Mouse (Mus musculus): Measurements from ENCODE around the gene Cldn18. TPM values are rescaled to one million over a fixed set of nuclear protein-coding genes. Genes with fewer than 3 reads are reported as not detected.

Gene Cldn18
- polyA plus RNA-seq, 1 experiment from 2014 or later: not detected

- Histone ChIP-seq H3K36me3 (ENCODE audit: control insufficient read depth, insufficient read depth, low read length) (no peaks in the 10 kb centered on the region), H3K27me3 (replicated peaks; ENCODE audit: control insufficient read depth, insufficient read depth, low read length) (no peaks in the 10 kb centered on the region), H3K4me1 (ENCODE audit: control insufficient read depth, insufficient read depth, low read depth, low read length) (no peaks in the 10 kb centered on the region), H3K27ac (ENCODE audit: low read depth, low read length) (no peak overlapping the region), H3K4me3 (ENCODE audit: low read length) (no peak overlapping the region), H3K4me2 (ENCODE audit: low read length) (no peak overlapping the region), H3K9me3 (ENCODE audit: control insufficient read depth, low read length) (no peaks in the 10 kb centered on the region), H3K9ac (ENCODE audit: low read depth, low read length) (no peak overlapping the region)
- ATAC-seq: no peak
- WGBS: 73% methylated on average over 7 of the region's 7 CpGs
These were observed 22.1 kb downstream of the Cldn18 start for GRCm38 (mm10) chr9:99694961-99695360.

GRCm38 (mm10) chr9:99690386-99690785, 26.7 kb downstream of the Cldn18 start:
- H3K4me2 ChIP-seq (ENCODE audit: low read length): no peak overlapping the region
- no peak overlapping the region for H3K9ac ChIP-seq (ENCODE audit: low read depth, low read length)
- H3K9me3 ChIP-seq (ENCODE audit: control insufficient read depth, low read length): no peaks in the 10 kb centered on the region
- WGBS: 82% methylated on average over 7 of the region's 7 CpGs
- H3K36me3 ChIP-seq (ENCODE audit: control insufficient read depth, insufficient read depth, low read length): no peaks in the 10 kb centered on the region
- H3K27ac ChIP-seq (ENCODE audit: low read depth, low read length): no peak overlapping the region
- H3K4me3 ChIP-seq (ENCODE audit: low read length): no peak overlapping the region
- H3K4me1 ChIP-seq (ENCODE audit: control insufficient read depth, insufficient read depth, low read depth, low read length): no peaks in the 10 kb centered on the region; the same call in 1 of the 2 replicates
- no peak for ATAC-seq
- no peaks in the 10 kb centered on the region for H3K27me3 ChIP-seq (replicated peaks; ENCODE audit: control insufficient read depth, insufficient read depth, low read length)

DNA sequence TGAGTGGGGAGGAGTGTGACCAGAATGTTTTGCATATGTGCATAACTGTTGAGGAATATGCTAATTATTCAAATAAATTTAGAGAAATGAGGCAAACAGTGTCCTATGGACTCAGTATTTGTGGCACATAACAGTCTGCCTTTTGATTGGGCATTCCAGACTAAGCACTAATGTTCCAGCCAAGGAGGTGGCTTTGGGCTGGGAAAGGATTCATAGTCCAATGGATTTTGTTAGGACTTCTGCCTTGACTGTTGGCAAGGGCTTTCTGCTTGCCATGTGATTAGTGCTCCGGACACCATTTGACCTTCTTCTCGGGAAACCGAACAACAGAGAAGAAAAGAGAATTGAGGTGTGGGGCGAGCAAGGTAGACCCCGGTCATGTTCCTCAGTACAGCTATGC, 27.3 kb downstream of the Cldn18 start:
- ATAC-seq: no peak
- H3K4me3 ChIP-seq (ENCODE audit: low read length): no peak overlapping the region
- no peaks in the 10 kb centered on the region for H3K36me3 ChIP-seq (ENCODE audit: control insufficient read depth, insufficient read depth, low read length)
- no peak overlapping the region for H3K4me2 ChIP-seq (ENCODE audit: low read length)
- no peaks in the 10 kb centered on the region for H3K27me3 ChIP-seq (replicated peaks; ENCODE audit: control insufficient read depth, insufficient read depth, low read length)
- H3K9ac ChIP-seq (ENCODE audit: low read depth, low read length): no peak overlapping the region
- H3K9me3 ChIP-seq (ENCODE audit: control insufficient read depth, low read length): no peaks in the 10 kb centered on the region
- H3K4me1 ChIP-seq (ENCODE audit: control insufficient read depth, insufficient read depth, low read depth, low read length): peaks cover 2% of the 10 kb centered on the region; the same call in 1 of the 2 replicates
- H3K27ac ChIP-seq (ENCODE audit: low read depth, low read length): no peak overlapping the region
- 93% methylated on average over 5 of the region's 5 CpGs for WGBS

DNA sequence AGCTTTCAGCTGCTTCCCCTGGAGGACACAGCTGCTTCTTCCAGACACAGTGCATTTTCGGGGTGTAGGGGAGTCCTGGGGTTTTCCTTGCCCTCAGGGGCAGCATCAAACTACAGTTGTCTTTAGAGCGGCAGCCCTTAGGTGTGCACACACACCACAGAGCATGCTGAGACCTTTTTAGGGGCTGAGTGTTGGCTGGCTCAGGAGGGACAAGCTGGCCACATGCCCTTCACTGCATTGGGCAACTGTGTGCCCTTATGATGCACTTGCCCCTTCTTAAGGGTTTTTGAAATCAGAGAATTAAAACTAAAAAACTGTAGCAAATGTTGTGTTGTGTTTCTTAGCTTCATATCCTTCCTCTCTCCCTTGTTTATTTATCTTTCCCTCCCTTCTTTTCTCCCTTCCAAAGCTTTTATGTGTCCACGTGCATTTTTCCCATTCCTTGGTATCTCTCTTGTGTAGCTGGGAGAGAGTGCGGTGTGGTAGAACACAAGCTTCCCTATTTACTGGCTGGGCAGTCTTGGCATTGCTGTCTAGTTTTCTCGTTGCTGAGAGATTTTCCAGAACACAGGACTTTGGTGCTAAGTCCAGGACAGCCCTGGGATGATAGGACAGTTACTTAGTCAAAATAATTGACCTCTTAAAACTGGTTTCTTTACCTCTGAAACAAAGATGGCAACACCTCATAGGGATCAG, 31.4 kb downstream of the Cldn18 start:
- whole genome bisulfite sequencing: 71% methylated on average over 5 of the region's 5 CpGs
- Histone ChIP-seq H3K4me1 (ENCODE audit: control insufficient read depth, insufficient read depth, low read depth, low read length) (peaks cover 4% of the 10 kb centered on the region; the same call in 1 of the 2 replicates), H3K36me3 (ENCODE audit: control insufficient read depth, insufficient read depth, low read length) (no peaks in the 10 kb centered on the region), H3K27ac (ENCODE audit: low read depth, low read length) (no peak overlapping the region), H3K27me3 (replicated peaks; ENCODE audit: control insufficient read depth, insufficient read depth, low read length) (no peaks in the 10 kb centered on the region), H3K4me2 (ENCODE audit: low read length) (no peak overlapping the region), H3K4me3 (ENCODE audit: low read length) (no peak overlapping the region), H3K9ac (ENCODE audit: low read depth, low read length) (no peak overlapping the region), H3K9me3 (ENCODE audit: control insufficient read depth, low read length) (no peaks in the 10 kb centered on the region)
- no peak for ATAC-seq

- peaks cover 4% of the 10 kb centered on the region; the same call in 1 of the 2 replicates for H3K4me1 ChIP-seq (ENCODE audit: control insufficient read depth, insufficient read depth, low read depth, low read length)
- H3K27me3 ChIP-seq (replicated peaks; ENCODE audit: control insufficient read depth, insufficient read depth, low read length): no peaks in the 10 kb centered on the region
- no peaks in the 10 kb centered on the region for H3K36me3 ChIP-seq (ENCODE audit: control insufficient read depth, insufficient read depth, low read length)
- WGBS: 63% methylated on average over 5 of the region's 5 CpGs
- no peak overlapping the region for H3K4me2 ChIP-seq (ENCODE audit: low read length)
- H3K9me3 ChIP-seq (ENCODE audit: control insufficient read depth, low read length): no peaks in the 10 kb centered on the region
- H3K9ac ChIP-seq (ENCODE audit: low read depth, low read length): no peak overlapping the region
- no peak overlapping the region for H3K4me3 ChIP-seq (ENCODE audit: low read length)
- no peak overlapping the region for H3K27ac ChIP-seq (ENCODE audit: low read depth, low read length)
- ATAC-seq: peak; percentile 83
These were observed 32.0 kb downstream of the Cldn18 start for GRCm38 (mm10) chr9:99685061-99685521.

- peaks cover 4% of the 10 kb centered on the region; the same call in 1 of the 2 replicates for H3K4me1 ChIP-seq (ENCODE audit: control insufficient read depth, insufficient read depth, low read depth, low read length)
- ATAC-seq: no peak
- no peak overlapping the region for H3K4me2 ChIP-seq (ENCODE audit: low read length)
- no peaks in the 10 kb centered on the region for H3K27me3 ChIP-seq (replicated peaks; ENCODE audit: control insufficient read depth, insufficient read depth, low read length)
- no peaks in the 10 kb centered on the region for H3K36me3 ChIP-seq (ENCODE audit: control insufficient read depth, insufficient read depth, low read length)
- no peaks in the 10 kb centered on the region for H3K9me3 ChIP-seq (ENCODE audit: control insufficient read depth, low read length)
- no peak overlapping the region for H3K27ac ChIP-seq (ENCODE audit: low read depth, low read length)
- no peak overlapping the region for H3K4me3 ChIP-seq (ENCODE audit: low read length)
- no peak overlapping the region for H3K9ac ChIP-seq (ENCODE audit: low read depth, low read length)
- 61% methylated on average over 21 of the region's 21 CpGs for WGBS
These were observed 35.0 kb downstream of the Cldn18 start for GRCm38 (mm10) chr9:99681980-99682570.

DNA sequence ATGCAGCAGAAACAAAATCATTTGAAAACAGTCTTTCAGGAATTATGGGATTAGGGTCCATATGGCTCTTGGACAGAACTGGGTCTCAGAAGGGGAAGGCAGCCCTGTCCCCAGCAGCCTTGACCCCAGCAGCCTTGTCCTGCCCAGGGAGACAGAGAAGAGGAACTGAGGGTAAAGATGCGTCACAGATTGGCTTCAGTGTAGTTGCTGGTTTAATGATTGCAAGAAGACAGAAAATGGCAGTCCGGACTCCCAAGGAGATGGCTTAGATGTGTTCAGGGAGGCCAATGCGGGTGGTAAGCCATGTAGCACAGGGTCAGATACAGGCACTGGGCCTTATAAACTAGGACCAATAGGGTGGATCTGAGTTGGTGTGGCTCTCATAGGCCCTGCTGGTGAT, 41.4 kb downstream of the Cldn18 start:
- no peak overlapping the region for H3K9ac ChIP-seq (ENCODE audit: low read depth, low read length)
- H3K27me3 ChIP-seq (replicated peaks; ENCODE audit: control insufficient read depth, insufficient read depth, low read length): no peaks in the 10 kb centered on the region
- H3K4me1 ChIP-seq (ENCODE audit: control insufficient read depth, insufficient read depth, low read depth, low read length): no peaks in the 10 kb centered on the region
- H3K4me2 ChIP-seq (ENCODE audit: low read length): no peak overlapping the region
- H3K4me3 ChIP-seq (ENCODE audit: low read length): no peak overlapping the region
- no peaks in the 10 kb centered on the region for H3K9me3 ChIP-seq (ENCODE audit: control insufficient read depth, low read length)
- H3K36me3 ChIP-seq (ENCODE audit: control insufficient read depth, insufficient read depth, low read length): no peaks in the 10 kb centered on the region
- 80% methylated on average over 3 of the region's 3 CpGs for WGBS
- no peak for ATAC-seq
- H3K27ac ChIP-seq (ENCODE audit: low read depth, low read length): no peak overlapping the region

- Histone ChIP-seq H3K4me1 (ENCODE audit: control insufficient read depth, insufficient read depth, low read depth, low read length) (no peaks in the 10 kb centered on the region), H3K9ac (ENCODE audit: low read depth, low read length) (no peak overlapping the region), H3K4me3 (ENCODE audit: low read length) (no peak overlapping the region), H3K27ac (ENCODE audit: low read depth, low read length) (no peak overlapping the region), H3K4me2 (ENCODE audit: low read length) (no peak overlapping the region), H3K9me3 (ENCODE audit: control insufficient read depth, low read length) (no peaks in the 10 kb centered on the region), H3K27me3 (replicated peaks; ENCODE audit: control insufficient read depth, insufficient read depth, low read length) (no peaks in the 10 kb centered on the region), H3K36me3 (ENCODE audit: control insufficient read depth, insufficient read depth, low read length) (peaks cover 19% of the 10 kb centered on the region)
- 35% methylated on average over 2 of the region's 2 CpGs for WGBS
- no peak for ATAC-seq
These were observed 45.5 kb downstream of the Cldn18 start for GRCm38 (mm10) chr9:99671603-99672002.

GRCm38 (mm10) chr9:99667596-99667995, 49.5 kb downstream of the Cldn18 start:
- no peak overlapping the region for H3K9ac ChIP-seq (ENCODE audit: low read depth, low read length)
- peaks cover 19% of the 10 kb centered on the region for H3K36me3 ChIP-seq (ENCODE audit: control insufficient read depth, insufficient read depth, low read length)
- H3K4me2 ChIP-seq (ENCODE audit: low read length): no peak overlapping the region
- H3K4me3 ChIP-seq (ENCODE audit: low read length): no peak overlapping the region
- 81% methylated on average over 8 of the region's 8 CpGs for WGBS
- ATAC-seq: no peak
- H3K9me3 ChIP-seq (ENCODE audit: control insufficient read depth, low read length): no peaks in the 10 kb centered on the region
- no peak overlapping the region for H3K27ac ChIP-seq (ENCODE audit: low read depth, low read length)
- H3K4me1 ChIP-seq (ENCODE audit: control insufficient read depth, insufficient read depth, low read depth, low read length): no peaks in the 10 kb centered on the region
- H3K27me3 ChIP-seq (replicated peaks; ENCODE audit: control insufficient read depth, insufficient read depth, low read length): no peaks in the 10 kb centered on the region

Data from hindbrain, embryonic 16.5 days (tissue).